Mouse (Mus musculus) frontal cortex, postnatal 25 days (tissue): ENCODE measurements around the gene Sp3.
"Not testable (repeated sequence)": the region's sequence is repeated elsewhere in the genome, so short reads cannot be mapped to it uniquely, and the experiment has no call there.

Experiments
- DNase-seq, 2 experiments: peaks; one replicate each; pipeline ENCODE4 v3.0.0; 2022; ENCODE audit warnings: low spot score in 2 of 2

The Sp3 gene

DNA sequence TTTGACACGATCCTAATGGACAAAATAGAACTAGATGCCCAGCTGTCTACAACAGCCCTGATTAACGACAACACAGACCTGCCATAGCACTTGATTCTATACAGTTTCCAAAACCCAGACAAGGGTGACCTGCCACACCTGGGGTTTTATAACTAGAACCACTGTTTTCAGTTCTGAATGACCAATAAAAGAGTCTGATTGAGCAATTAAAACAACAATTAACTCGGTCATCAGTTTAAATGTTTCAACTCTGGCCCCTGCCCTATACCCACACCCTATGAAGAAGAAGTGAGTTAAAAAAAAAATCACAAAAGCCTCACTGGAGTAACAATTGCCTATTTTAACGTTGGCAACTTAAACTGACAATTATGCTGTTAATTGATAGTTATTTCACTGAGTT, 64.1 kb downstream of the Sp3 start:
- no peak for DNase-seq

DNA sequence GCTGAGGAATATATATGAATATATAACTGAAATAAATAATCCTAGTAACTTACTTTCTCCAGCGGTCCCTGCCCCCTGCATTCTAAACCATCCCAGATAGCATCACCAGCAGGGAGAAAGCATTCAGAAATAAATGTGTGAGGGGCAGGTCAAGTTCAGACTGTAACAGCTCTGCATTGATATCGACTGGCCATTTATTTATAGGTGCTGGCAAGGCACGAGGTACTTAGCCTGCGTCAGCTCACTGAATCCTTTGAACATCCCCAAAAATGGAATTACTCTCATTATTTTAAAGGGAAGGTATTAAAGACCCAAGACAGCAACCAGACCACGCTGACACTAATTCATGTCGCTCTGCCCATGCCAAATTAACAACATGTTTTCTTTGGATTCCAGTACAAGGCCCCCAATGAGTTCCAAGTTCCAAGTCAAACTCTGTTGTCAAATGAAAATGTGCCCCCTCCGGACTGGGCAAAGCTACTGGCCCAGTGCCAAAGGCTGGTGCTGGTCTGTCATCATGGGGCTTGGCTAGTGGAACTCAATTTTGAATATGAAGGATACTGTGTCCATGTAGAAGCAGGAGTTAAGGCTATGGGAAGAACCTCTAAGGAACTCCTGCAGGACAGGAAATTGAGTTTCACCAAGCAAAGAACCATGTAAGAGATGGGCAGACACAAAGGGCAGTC, 64.9 kb downstream of the Sp3 start:
- no peak for DNase-seq

DNA sequence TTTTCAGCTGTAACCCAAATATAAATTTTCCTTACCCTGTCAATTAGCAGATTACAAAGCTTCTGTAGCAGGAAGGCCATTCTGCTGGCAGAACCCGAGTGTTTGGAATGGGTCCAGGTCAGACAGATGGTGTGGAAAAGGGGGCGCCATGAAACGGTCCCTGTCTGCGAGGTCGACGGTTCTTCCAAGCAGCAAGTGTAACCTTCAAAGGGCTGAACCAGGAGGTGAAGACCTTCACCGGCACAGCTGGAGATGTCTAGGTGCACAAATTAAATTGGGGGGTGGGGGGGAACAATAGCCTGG, 66.8 kb downstream of the Sp3 start:
- DNase-seq: no peak

DNA sequence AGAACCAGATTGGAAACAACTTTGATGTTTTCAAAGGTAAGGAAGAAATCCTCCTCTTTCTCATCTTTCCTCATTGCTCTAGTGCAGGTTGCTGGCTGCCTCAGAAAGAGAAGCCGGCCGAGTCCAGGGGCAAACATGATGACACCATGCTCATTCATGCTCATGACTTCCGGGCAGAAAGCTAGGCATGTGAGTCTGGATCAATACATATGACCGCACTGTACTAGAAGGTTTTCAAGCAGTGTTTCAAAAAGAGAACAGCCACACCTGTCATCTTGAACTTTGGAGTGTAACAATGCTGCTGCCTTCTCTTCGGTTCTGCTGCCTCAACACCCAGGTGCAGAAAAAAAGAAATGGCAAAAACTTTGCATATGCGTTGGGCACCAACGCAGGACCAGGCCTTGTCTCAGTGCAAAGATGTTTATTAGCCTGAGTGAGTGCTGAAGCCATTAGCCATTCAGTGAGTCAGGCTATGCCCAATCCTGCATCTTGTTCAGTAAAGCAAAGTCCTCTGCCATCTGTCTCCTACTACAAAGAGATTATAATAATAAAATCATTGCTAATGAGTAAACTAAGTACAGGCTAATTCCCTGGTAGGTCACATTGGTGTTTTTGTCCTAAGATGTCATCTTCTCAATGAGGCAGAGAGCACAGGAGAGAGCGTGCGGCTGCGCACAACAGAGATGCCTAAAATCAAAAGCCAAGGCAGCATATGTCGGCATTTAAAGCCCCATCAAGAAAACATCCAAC, 67.4 kb downstream of the Sp3 start:
- no peak for DNase-seq

DNA sequence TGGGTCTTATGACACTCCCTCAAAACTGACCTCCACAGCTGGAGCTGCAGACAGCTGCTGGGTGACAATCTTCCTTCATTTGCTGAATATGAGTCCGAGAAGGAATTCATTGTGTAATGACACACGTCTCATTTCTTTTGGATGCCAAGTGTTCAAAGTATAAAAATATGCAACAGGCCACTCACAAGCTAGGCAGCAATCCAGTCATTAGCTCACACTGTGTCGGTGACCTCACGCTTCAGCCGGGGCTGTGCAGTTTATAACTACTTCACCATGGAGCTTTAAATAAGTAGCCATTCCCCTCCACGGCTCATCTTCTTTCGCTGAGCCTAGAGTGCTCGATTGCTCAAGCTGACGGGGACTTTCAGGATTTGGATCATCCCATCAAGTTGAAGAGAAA, 68.7 kb downstream of the Sp3 start:
- DNase-seq: no peak

DNA sequence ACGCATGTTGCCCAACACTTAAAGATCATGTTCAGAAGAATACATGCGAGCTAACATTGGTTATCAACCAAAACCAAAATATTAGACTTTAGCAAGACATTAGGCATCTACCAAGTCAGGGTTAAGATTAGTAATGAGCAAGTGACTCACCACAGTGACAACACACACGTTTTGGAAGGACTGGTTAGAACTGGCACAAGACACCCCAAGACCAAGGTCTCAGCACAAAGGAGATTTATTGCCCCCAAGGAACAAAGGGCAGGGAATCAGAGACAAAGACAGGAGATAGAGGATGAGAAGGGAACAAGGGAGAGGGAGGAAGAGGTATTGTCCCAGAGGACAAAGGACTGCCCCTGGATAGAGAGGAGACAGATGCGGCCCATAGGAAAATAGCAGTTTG, 71.2 kb downstream of the Sp3 start:
- no peak for DNase-seq

DNA sequence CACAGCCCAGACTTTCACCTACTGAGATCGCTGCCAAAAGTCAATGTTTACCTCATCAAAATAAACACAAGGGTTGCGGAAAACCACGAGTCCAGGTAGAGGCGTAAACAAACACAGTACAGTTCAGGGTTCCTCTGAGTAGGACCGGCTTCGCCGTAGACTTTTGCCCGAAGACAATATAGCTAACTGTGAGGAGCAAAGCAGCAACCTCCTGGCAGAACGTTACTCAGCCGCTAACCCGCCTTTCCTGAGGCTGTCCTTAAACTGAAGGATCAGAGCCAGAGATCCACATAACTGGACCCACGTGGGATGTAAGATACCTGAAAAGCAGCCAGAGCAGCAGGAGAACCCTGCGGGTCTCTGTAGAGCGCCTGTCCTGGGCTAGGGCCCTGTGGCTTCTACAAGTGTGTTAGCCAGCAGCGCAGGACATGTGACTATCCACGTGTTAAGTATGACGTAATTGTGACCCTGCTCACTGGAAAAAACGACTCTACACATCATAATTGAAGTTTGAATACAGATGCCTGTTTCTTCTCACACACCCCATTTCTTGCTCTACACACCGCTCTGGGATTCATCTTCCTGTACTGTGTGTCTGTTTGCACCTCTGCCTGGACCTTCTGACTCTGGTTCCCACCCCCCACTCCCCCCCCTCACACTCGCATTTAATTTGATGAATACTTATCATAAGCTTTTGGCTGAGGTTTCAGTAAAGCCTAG, 71.9 kb downstream of the Sp3 start:
- DNase-seq: no peak

DNA sequence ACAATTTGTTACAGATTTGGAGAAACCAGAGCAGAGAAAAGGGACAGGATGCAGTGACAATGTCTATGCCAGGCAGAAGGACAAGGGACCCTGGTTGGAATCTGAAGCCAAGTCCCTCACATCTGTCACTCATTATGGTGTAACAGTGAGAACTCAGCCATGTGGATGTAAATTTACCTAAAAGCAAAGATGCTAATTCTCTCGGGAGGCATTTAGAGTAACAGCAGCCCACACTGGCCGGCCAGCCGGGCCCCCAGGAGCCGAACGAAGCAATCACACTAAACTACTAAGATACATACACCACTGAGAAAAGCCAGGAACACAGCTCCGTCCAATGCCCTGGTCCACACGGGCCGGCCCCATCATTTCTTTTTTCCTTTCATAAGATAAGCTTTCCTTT, 73.5 kb downstream of the Sp3 start:
- no peak for DNase-seq

DNA sequence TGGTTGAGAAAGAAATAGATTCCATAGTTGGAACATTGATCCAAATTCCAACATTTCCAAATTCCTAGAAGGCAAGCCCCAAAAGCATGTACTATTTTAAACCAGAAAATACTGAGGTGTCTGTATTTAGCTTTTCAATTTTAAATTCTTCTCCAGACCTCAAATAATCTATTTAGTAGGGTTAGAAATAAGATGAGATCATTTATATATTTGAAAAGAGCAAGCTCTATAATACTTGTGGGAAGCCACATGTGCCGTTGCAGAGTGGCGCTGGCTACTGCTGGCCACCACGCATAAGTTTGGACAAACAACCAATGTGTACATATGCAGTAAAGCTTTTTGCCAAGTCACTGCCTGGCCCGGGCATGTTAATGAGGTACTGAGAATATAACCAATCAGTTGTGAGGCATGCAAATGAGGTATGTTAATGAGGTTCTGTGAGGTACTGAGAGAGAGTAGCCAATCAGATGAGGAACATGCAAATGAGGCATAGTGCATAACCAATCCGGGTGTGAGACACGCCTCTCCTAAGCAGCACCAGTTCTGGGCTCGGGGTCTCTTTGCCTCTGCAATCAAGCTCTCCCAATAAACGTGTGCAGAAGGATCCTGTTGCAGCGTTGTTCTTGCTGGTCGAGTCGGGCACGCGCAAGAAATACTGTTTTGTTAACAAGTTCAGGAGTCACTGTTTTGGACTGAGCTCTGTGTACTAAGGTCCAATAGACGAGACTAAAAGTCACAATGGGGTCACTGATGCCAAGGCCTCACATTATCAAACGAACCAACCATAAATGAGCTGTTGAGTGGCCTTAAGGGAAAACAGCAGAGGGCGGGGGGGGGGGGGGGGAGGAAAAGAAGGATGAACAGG, 77.2 kb downstream of the Sp3 start:
- DNase-seq: not testable (repeated sequence)

DNA sequence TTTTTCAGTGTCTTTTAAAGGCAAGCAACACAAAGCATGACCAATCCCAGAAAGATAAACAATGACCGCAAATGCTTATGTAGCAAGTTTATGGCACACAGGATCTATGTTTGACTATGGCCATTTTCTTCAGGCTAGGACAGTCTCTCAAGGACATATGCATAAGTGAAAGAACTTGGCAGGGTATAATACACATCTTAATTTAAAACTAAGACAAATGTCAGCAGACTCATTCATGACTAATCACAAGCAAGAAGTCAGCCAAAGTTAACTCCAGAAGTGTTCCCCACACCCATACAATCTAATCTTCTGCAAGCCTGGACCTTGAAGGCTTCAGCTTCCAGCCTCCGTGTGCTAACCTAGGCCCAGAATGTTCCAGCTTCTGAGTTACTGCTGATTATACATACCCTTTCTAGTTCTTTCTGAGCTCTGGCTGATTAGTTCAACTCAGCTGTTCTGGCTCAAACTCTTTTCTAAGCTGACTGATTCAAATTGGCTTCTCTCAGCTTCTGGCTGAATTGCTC, 81.4 kb downstream of the Sp3 start:
- no peak for DNase-seq

DNA sequence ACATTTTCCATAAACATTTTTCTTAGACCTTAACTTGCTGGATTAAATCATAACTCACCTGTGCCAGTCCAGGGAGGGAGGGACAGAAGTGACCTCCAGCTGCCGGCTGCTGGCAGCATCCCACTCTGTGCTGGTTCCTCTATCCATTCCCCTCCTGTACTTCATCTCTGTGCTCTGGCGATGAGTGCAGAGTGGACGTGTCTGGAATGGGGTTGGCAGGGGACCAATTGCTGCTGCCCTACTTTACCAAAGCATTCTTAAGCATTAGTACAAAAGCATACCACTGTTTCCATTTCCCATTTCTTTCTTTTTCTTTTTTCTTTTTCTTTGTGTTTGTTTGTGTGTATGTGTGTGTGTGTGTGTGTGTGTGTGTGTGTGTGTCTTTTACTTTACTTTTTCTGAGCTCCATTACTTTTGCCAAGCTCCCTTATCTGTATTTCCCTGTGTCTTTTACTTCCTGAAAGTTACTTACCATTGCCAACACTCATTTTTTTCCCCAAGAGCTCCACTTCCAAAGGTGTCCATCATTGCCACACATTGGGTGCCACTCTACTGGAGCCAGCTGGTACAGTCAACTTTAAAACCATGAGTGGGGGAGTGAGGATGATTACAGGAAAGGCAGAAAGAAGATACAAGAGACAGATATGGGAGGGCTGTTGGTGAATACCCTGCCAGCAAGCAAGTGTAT, 82.0 kb downstream of the Sp3 start:
- DNase-seq: no peak

DNA sequence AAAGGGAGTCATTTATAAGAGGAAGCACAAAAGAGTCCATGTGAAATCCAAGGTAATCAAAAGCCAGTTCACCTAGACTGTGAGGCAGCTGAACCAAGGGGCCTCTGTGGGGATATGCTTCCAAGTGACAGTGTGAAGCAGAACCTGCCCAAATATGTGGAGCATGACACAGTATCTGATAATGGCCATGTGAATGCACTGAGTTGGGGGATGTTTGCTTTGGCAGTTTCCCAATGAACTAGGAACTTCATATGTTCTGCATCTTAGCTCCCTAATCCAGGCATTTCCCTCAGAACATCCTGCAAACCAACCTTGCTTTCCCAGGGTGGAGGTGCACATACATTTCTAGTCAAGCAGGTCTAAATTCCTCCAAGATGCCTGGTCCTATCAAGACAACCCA, 90.4 kb downstream of the Sp3 start:
- DNase-seq: no peak
